Mouse (Mus musculus): ENCODE results near the gene Llgl2. TPM values are rescaled to one million over a fixed set of nuclear protein-coding genes. Genes with fewer than 3 reads are reported as not detected.

Llgl2 gene
- polyA plus RNA-seq, 1 experiment from 2014 or later: 1.0 TPM

DNA sequence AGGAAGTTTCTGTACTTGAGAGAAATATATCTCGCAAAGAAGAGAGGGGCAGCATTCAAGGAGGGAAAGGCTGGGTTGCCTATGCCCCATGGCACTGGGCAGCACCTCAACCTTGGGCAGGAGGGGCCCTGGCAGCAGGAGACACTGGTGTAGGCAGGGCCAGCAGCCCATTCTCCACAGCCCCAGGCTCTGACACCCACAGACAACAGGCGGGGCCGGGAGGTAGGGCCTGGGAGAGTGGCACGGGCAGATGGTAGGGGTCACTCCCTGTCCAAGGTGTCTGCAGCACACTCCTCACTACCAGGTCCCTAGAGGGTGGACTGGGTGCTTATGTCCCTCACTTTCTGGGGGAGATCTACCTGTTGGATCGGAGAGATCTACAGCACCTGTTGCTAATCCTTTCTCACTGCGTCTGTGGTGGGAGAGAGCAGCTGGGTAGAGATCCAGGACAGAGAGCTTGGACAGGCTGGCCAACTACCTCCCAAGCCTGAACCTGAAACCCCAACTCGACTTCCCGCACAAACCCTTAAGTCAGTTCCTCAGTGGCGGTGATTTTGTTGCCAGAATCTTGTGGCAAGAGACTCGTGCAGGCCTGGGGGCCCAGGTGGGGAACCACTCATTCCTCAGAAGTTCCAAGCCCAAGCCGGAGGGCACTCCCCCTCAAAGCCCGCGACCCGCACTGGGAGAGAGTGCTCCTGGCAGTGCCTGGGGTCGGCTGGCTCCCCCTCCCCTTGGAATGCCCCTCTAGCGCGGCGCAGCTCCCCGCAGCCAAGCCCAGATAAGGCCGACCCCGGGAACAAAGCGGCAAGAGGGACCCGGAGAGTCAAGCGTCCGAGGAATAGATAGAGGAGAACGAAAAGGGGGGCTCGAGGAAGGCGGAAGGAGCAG lies 11.1 kb upstream of the Llgl2 start:
- WGBS: 3% methylated on average over 28 of the region's 28 CpGs
- H3K9ac ChIP-seq (ENCODE audit: low read depth, low read length): peak overlapping the region; percentile 85
- peak overlapping the region; percentile 82 for H3K4me3 ChIP-seq (ENCODE audit: low read depth, low read length)
- H3K4me1 ChIP-seq (ENCODE audit: control insufficient read depth, insufficient read depth, low read length): peaks cover 43% of the 10 kb centered on the region
- H3K4me2 ChIP-seq (ENCODE audit: low read length): peak overlapping the region; percentile 91
- H3K36me3 ChIP-seq (ENCODE audit: control insufficient read depth, insufficient read depth, low read length): no peaks in the 10 kb centered on the region
- H3K27me3 ChIP-seq (ENCODE audit: control insufficient read depth, insufficient read depth, low read depth, low read length): no peaks in the 10 kb centered on the region
- no peaks in the 10 kb centered on the region for H3K9me3 ChIP-seq (replicated peaks; ENCODE audit: control insufficient read depth, low read length, poor library complexity, severe bottlenecking)
- H3K27ac ChIP-seq (ENCODE audit: low read length): peak overlapping the region; percentile 63; the same call in 1 of the 2 replicates
- peak; percentile 5; the same call in 1 of the 2 replicates for ATAC-seq

GRCm38 (mm10) chr11:115813507-115814296 lies 10.1 kb upstream of the Llgl2 start, which contains the start of gene Caskin2:
TSS of gene Caskin2 (minus strand) at chr11:115813639.
- Histone ChIP-seq H3K9ac (ENCODE audit: low read depth, low read length) (peak within 1 kb of the TSS; percentile 85), H3K27ac (ENCODE audit: low read length) (peak within 1 kb of the TSS; percentile 63; the same call in 1 of the 2 replicates), H3K36me3 (ENCODE audit: control insufficient read depth, insufficient read depth, low read length) (no peaks in the 10 kb centered on the region), H3K27me3 (ENCODE audit: control insufficient read depth, insufficient read depth, low read depth, low read length) (no peaks in the 10 kb centered on the region), H3K4me1 (ENCODE audit: control insufficient read depth, insufficient read depth, low read length) (peaks cover 37% of the 10 kb centered on the region), H3K4me2 (ENCODE audit: low read length) (peak within 1 kb of the TSS; percentile 91), H3K4me3 (ENCODE audit: low read depth, low read length) (peak within 1 kb of the TSS; percentile 82), H3K9me3 (replicated peaks; ENCODE audit: control insufficient read depth, low read length, poor library complexity, severe bottlenecking) (no peaks in the 10 kb centered on the region)
- ATAC-seq: peak; percentile 87
- WGBS: 0% methylated on average over 40 of the region's 44 CpGs

GRCm38 (mm10) chr11:115814605-115815450 lies 9.0 kb upstream of the Llgl2 start, which contains the start of gene Tsen54:
TSS of gene Tsen54 (plus strand) at chr11:115814724.
- Histone ChIP-seq H3K27me3 (ENCODE audit: control insufficient read depth, insufficient read depth, low read depth, low read length) (no peaks in the 10 kb centered on the region), H3K4me2 (ENCODE audit: low read length) (peak within 1 kb of the TSS; percentile 91), H3K4me1 (ENCODE audit: control insufficient read depth, insufficient read depth, low read length) (peaks cover 28% of the 10 kb centered on the region), H3K4me3 (ENCODE audit: low read depth, low read length) (peak within 1 kb of the TSS; percentile 82), H3K27ac (ENCODE audit: low read length) (peak within 1 kb of the TSS; percentile 63), H3K36me3 (ENCODE audit: control insufficient read depth, insufficient read depth, low read length) (peaks cover under 1% of the 10 kb centered on the region; the same call in 1 of the 2 replicates), H3K9me3 (replicated peaks; ENCODE audit: control insufficient read depth, low read length, poor library complexity, severe bottlenecking) (no peaks in the 10 kb centered on the region), H3K9ac (ENCODE audit: low read depth, low read length) (peak within 1 kb of the TSS; percentile 85)
- peak; percentile 73 for ATAC-seq
- WGBS: under 1% methylated on average over 71 of the region's 84 CpGs

DNA sequence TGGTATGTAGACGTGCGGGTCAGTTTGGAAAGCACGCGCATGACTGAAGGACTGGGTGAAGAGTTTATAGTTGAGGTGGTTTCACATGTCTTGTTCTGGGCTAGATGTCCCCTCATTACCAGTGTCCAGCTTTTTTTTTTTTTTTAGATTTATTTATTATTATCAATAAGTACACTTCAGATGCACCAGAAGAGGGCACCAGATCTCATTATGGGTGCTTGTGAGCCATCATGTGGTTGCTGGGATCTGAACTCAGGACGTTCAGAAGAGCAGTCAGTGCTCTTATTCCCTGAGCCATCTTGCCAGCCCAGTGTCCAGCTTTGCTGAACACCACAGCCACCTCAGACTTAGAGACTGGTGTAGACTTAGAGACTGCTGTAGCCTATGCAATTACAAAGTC lies 6.5 kb upstream of the Llgl2 start:
- no peak overlapping the region for H3K4me3 ChIP-seq (ENCODE audit: low read depth, low read length)
- ATAC-seq: no peak
- H3K27me3 ChIP-seq (ENCODE audit: control insufficient read depth, insufficient read depth, low read depth, low read length): no peaks in the 10 kb centered on the region
- H3K9ac ChIP-seq (ENCODE audit: low read depth, low read length): no peak overlapping the region
- H3K27ac ChIP-seq (ENCODE audit: low read length): no peak overlapping the region
- peaks cover 21% of the 10 kb centered on the region for H3K4me1 ChIP-seq (ENCODE audit: control insufficient read depth, insufficient read depth, low read length)
- peaks cover 13% of the 10 kb centered on the region; the same call in 1 of the 2 replicates for H3K36me3 ChIP-seq (ENCODE audit: control insufficient read depth, insufficient read depth, low read length)
- 87% methylated on average over 5 of the region's 5 CpGs for WGBS
- H3K9me3 ChIP-seq (replicated peaks; ENCODE audit: control insufficient read depth, low read length, poor library complexity, severe bottlenecking): no peaks in the 10 kb centered on the region
- H3K4me2 ChIP-seq (ENCODE audit: low read length): no peak overlapping the region

DNA sequence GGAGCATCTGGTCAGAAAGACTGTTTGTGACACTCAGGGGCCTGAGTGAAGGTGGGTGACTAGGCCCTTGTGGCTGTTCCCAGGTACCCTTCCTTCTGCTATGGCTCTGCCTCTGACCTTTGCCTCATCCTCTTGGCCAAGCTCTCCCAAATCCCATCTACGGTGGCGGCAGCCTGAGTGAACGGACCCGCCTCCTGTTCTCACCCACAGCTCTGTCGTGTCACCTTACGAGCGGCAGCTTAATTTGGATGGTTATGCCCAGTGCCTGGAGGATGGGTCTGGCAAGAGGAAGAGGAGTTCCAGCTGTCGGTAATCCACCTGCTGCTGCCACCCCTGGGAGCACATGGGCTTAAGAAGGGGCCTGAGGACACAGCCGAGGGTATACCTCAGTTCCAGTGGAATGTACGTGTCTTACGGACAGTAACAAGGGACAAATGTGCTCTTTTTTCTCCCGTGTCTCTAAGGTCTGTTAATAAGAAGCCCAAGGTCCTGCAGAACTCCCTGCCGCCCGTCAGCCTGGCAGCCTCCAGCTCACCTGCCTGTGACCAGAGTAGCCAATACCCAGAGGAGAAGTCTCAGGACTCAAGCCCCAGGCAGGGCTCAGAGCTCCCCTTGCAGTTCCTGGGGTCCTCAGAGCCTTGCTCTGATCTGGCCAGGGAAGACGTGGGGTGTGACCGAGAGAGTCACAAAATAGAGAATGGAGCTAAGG lies 3.8 kb upstream of the Llgl2 start:
- no peak overlapping the region for H3K4me3 ChIP-seq (ENCODE audit: low read depth, low read length)
- H3K4me1 ChIP-seq (ENCODE audit: control insufficient read depth, insufficient read depth, low read length): peaks cover 21% of the 10 kb centered on the region; the same call in 1 of the 2 replicates
- H3K9ac ChIP-seq (ENCODE audit: low read depth, low read length): no peak overlapping the region
- peaks cover 16% of the 10 kb centered on the region for H3K27me3 ChIP-seq (ENCODE audit: control insufficient read depth, insufficient read depth, low read depth, low read length)
- no peak overlapping the region for H3K27ac ChIP-seq (ENCODE audit: low read length)
- H3K9me3 ChIP-seq (replicated peaks; ENCODE audit: control insufficient read depth, low read length, poor library complexity, severe bottlenecking): no peaks in the 10 kb centered on the region
- no peak for ATAC-seq
- no peak overlapping the region for H3K4me2 ChIP-seq (ENCODE audit: low read length)
- H3K36me3 ChIP-seq (ENCODE audit: control insufficient read depth, insufficient read depth, low read length): peaks cover 17% of the 10 kb centered on the region; the same call in 1 of the 2 replicates
- WGBS: 87% methylated on average over 16 of the region's 16 CpGs

DNA sequence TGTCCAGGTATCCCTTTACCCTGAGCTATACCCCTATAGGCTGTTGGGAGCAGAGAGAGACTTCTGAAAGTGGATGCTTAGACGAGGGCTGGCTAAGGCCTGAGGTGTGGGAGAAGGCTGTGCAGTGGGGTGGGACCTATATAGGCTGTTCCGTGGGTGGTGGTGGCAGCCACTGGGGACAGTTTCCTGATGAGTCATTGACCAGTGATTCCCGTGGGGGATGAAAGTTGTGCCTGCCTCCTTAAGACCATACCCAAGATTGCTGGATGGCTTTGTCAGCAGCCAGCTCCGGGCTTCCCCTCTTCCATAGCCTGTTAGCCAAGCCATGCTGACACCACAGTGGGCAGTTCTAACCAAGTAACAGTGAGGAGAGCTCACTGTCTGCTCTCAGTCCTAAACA lies 2.8 kb upstream of the Llgl2 start:
- 91% methylated on average over 4 of the region's 4 CpGs for WGBS
- peaks cover 13% of the 10 kb centered on the region; the same call in 1 of the 2 replicates for H3K4me1 ChIP-seq (ENCODE audit: control insufficient read depth, insufficient read depth, low read length)
- H3K9ac ChIP-seq (ENCODE audit: low read depth, low read length): no peak overlapping the region
- H3K4me2 ChIP-seq (ENCODE audit: low read length): no peak overlapping the region
- H3K27ac ChIP-seq (ENCODE audit: low read length): no peak overlapping the region
- no peak overlapping the region for H3K4me3 ChIP-seq (ENCODE audit: low read depth, low read length)
- H3K27me3 ChIP-seq (ENCODE audit: control insufficient read depth, insufficient read depth, low read depth, low read length): peaks cover 24% of the 10 kb centered on the region
- H3K9me3 ChIP-seq (replicated peaks; ENCODE audit: control insufficient read depth, low read length, poor library complexity, severe bottlenecking): no peaks in the 10 kb centered on the region
- no peak for ATAC-seq
- H3K36me3 ChIP-seq (ENCODE audit: control insufficient read depth, insufficient read depth, low read length): peaks cover 17% of the 10 kb centered on the region; the same call in 1 of the 2 replicates

DNA sequence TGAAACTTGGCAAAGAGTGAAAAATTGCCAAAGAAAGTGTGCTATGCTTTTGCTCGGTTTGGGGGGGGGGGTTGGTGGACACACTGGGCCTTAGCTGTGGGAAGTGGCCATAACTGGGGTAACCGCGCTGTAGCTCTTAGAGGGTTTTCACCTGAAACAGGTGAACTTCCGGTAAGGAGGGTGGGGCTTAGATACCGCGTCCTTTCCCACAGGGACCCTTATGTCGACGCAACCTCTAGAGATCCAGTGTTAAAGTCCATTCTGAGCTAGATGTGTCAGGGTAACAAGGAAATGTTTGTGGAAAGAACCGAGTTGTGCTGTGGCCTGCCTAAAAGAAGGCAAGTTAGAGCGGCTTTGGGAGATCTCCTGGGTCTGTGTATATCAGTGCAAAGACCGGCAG lies 964 bp downstream of the Llgl2 start:
- WGBS: 20% methylated on average over 11 of the region's 11 CpGs
- Histone ChIP-seq H3K9me3 (replicated peaks; ENCODE audit: control insufficient read depth, low read length, poor library complexity, severe bottlenecking) (no peaks in the 10 kb centered on the region), H3K27me3 (ENCODE audit: control insufficient read depth, insufficient read depth, low read depth, low read length) (peaks cover 33% of the 10 kb centered on the region), H3K4me3 (ENCODE audit: low read depth, low read length) (no peak overlapping the region), H3K9ac (ENCODE audit: low read depth, low read length) (no peak overlapping the region), H3K4me2 (ENCODE audit: low read length) (no peak overlapping the region; the same call in 1 of the 2 replicates), H3K36me3 (ENCODE audit: control insufficient read depth, insufficient read depth, low read length) (peaks cover 17% of the 10 kb centered on the region; the same call in 1 of the 2 replicates), H3K27ac (ENCODE audit: low read length) (no peak overlapping the region), H3K4me1 (ENCODE audit: control insufficient read depth, insufficient read depth, low read length) (peaks cover 11% of the 10 kb centered on the region; the same call in 1 of the 2 replicates)
- no peak for ATAC-seq

DNA sequence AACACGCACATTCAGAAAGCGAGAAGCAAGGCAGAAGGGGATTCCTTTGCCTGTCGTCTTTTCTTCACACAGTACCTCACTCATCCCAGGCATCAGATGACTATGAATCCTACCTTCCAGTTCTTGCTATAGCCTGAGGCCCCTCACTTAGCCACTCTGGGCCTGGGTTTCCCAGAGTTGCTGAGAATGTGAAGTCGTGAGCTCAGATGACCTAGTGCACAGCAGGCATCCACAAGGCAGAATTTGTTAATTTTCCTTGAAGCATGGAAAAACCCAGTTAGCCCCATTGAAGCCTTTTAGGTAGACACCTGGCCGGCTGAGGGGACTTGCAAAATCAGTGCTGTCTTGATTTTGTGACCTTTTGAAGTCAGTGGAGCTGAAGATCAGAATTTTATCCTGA lies 2.6 kb downstream of the Llgl2 start:
- no peak for ATAC-seq
- Histone ChIP-seq H3K4me1 (ENCODE audit: control insufficient read depth, insufficient read depth, low read length) (peaks cover 11% of the 10 kb centered on the region; the same call in 1 of the 2 replicates), H3K9ac (ENCODE audit: low read depth, low read length) (no peak overlapping the region), H3K9me3 (replicated peaks; ENCODE audit: control insufficient read depth, low read length, poor library complexity, severe bottlenecking) (no peaks in the 10 kb centered on the region), H3K4me3 (ENCODE audit: low read depth, low read length) (no peak overlapping the region), H3K4me2 (ENCODE audit: low read length) (no peak overlapping the region), H3K27ac (ENCODE audit: low read length) (no peak overlapping the region), H3K36me3 (ENCODE audit: control insufficient read depth, insufficient read depth, low read length) (0 out of 2 replicates have a peak, but pooled peaks cover 6% of the 10 kb centered on the region), H3K27me3 (ENCODE audit: control insufficient read depth, insufficient read depth, low read depth, low read length) (peaks cover 37% of the 10 kb centered on the region)
- WGBS: 53% methylated on average over 5 of the region's 5 CpGs

Data from midbrain, embryonic 16.5 days (tissue).